Mouse (Mus musculus) E14TG2a.4 (cell line): ENCODE measurements around the gene Mta3.

ENCODE experiments used
- H3K27me3 ChIP-seq: 2 replicates; pipeline ENCODE4 v1.6.1; 2014; ENCODE audit warnings: low read length, control low read depth; ENCODE audit not compliant: insufficient read depth
- H3K36me3 ChIP-seq: 2 replicates; pipeline ENCODE4 v1.6.1; 2014; ENCODE audit warnings: low read length, control low read depth; ENCODE audit not compliant: insufficient read depth
- H3K4me1 ChIP-seq: replicated peaks from 2 replicates; pipeline ENCODE4 v1.6.1; 2014; ENCODE audit warnings: low read depth, low read length, control low read depth
- H3K4me3 ChIP-seq: replicated peaks from 2 replicates; pipeline ENCODE4 v1.5.1; 2014; ENCODE audit warnings: mild to moderate bottlenecking, low read length
- H3K9me3 ChIP-seq: 2 replicates; pipeline ENCODE4 v1.6.1; 2014; ENCODE audit warnings: low read length, control low read depth
- CTCF ChIP-seq: conservative IDR thresholded peaks from 2 replicates; pipeline ENCODE4 v1.5.1; 2014; ENCODE audit warnings: low read length
- NANOG ChIP-seq: IDR thresholded peaks from 2 replicates; pipeline ENCODE4 v1.6.1; 2014; ENCODE audit warnings: borderline replicate concordance, low read length, mixed read lengths
- POU5F1 ChIP-seq: IDR thresholded peaks from 2 replicates; pipeline ENCODE4 v1.6.1; 2014; ENCODE audit warnings: low read length, borderline replicate concordance

Mta3 gene

DNA sequence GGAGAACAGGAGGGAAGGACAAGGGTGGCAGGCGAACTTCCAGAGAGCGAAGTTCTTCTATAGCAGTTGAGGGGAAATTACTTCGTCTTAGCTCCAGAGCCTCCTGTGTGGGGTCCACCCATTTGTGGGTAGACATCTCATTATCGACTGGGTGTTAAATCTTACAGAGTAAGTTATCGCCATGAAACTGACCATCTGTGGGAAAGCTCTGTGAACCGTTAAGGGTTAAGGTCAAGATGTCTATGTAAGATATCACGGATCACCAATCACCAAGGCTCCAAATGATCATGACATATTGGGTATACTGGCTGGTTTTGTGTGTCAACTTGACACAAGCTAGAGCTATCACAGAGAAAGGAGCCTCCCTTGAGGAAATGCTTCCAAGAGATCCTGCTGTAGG is 21.5 kb upstream of the Mta3 start:
- TF ChIP-seq POU5F1 = no peak
- no peak for TF ChIP-seq CTCF
- TF ChIP-seq NANOG = no peak

DNA sequence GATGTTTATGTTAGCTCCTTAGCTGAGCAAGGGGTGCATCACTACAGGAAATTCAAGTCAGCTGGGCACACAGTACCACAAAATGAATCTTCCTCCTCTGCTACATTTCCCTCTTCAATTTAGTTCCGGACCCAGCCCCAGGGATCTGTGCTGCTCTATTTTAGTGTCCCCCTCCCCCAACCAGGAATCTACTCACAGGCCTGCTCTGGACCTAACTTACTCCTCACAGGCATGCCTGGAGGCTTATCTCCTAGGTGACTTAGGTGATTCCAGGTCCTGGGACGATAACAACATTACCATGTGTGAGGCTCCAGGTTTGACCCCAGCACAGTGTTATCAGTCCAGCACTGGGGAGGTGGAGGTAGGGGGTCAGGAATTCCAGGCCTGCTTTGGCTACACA is 15.5 kb upstream of the Mta3 start:
- Histone ChIP-seq H3K36me3 (no peaks in the 10 kb centered on the region), H3K4me1 (peaks cover 54% of the 10 kb centered on the region), H3K4me3 (no peak overlapping the region), H3K27me3 (no peaks in the 10 kb centered on the region), H3K9me3 (peaks cover 5% of the 10 kb centered on the region; the same call in 1 of the 2 replicates)
- TF ChIP-seq POU5F1 = no peak
- TF ChIP-seq NANOG = no peak
- TF ChIP-seq CTCF = no peak

More for the DNA sequence above, 21.5 kb upstream of the Mta3 start:
- H3K4me1 ChIP-seq = peaks cover 40% of the 10 kb centered on the region
- H3K27me3 ChIP-seq = no peaks in the 10 kb centered on the region
- H3K4me3 ChIP-seq = no peak overlapping the region
- H3K36me3 ChIP-seq = no peaks in the 10 kb centered on the region
- no peaks in the 10 kb centered on the region for H3K9me3 ChIP-seq

GRCm38 (mm10) chr17:83691379-83691778 is 14.6 kb upstream of the Mta3 start:
- Histone ChIP-seq H3K27me3 (no peaks in the 10 kb centered on the region), H3K9me3 (peaks cover 5% of the 10 kb centered on the region; the same call in 1 of the 2 replicates), H3K36me3 (no peaks in the 10 kb centered on the region), H3K4me3 (no peak overlapping the region), H3K4me1 (peaks cover 48% of the 10 kb centered on the region)
- TF ChIP-seq CTCF = no peak
- no peak for TF ChIP-seq POU5F1
- no peak for TF ChIP-seq NANOG

DNA sequence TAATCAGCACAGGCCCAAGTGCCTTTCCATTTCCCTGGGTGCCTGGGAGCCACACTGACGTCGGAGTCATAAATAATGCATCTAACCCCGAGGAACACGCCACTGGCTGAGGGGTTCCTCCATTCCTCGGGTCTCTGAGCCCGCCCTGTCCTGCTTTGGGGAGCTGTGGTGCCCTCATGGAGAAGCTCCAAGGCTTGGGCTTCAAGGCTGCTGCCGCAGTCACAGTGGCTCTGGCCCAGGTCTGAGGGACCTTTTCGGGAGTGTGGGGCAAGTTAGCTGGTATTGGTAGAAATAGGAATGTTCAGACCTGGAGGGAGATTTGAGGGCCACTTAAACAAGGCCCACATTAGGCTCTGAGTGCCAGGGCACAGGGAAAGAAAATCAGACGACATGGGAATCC is 12.0 kb upstream of the Mta3 start:
- TF ChIP-seq CTCF (no peak), POU5F1 (peak; percentile 56; the same call in 1 of the 2 replicates)
- Histone ChIP-seq H3K4me3 (peak overlapping the region; percentile 75), H3K9me3 (peaks cover 5% of the 10 kb centered on the region; the same call in 1 of the 2 replicates), H3K36me3 (no peaks in the 10 kb centered on the region), H3K4me1 (peaks cover 59% of the 10 kb centered on the region), H3K27me3 (no peaks in the 10 kb centered on the region)

DNA sequence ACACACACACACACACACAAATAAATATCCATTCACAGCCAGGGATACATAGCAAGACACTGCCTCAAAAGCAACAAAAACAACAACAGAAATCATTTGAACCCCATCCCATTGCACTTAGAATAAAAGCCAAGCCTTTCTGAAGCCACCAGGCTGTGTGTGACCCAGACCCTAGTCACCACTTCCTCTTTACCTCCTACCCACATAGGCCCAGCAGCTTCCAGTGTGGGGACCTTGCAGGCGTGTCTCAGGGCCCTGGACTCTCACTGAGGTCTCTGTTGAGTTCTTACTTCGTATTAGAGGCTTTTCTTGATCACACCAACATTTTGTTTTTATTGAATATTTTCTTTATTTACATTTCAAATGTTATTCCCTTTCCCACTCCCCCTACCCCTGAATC is 10.2 kb upstream of the Mta3 start:
- H3K9me3 ChIP-seq = peaks cover 5% of the 10 kb centered on the region; the same call in 1 of the 2 replicates
- no peaks in the 10 kb centered on the region for H3K36me3 ChIP-seq
- no peaks in the 10 kb centered on the region for H3K27me3 ChIP-seq
- no peak overlapping the region for H3K4me3 ChIP-seq
- no peak for TF ChIP-seq POU5F1
- TF ChIP-seq CTCF = no peak
- TF ChIP-seq NANOG = no peak
- peaks cover 60% of the 10 kb centered on the region for H3K4me1 ChIP-seq

DNA sequence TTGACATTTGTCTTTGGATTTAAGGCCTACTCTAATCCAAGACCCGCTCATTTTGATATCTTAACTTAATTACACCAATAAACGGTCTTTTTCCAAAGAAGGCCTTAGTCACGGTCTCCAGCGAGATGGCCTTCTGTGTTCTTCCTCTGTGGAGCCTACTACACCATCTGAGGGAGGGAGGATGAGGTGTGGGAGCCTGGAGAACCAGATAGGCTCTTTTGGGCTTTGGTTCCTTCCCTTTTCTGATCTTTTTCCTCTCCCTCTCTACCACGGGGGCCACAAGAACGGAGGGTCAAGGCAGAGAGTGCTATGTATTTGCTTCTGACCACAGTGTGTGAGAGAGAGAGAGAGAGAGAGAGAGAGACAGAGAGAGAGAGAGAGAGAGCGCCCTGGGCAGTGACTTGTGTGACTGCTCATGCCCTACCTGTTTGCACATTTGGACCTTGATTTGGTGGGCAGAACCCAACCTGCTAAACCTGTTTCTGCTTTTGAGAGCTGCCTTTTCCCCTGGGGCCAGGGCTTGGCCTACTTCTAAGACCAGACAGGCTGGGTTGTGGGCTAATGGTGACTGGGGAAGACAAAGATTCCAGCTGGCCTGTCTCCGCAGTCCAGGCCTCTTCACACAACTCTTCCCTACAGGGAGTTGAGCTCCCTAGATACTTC is 6.8 kb upstream of the Mta3 start:
- Histone ChIP-seq H3K9me3 (no peaks in the 10 kb centered on the region), H3K36me3 (peaks cover 11% of the 10 kb centered on the region), H3K4me3 (peak overlapping the region; percentile 48), H3K4me1 (peaks cover 67% of the 10 kb centered on the region), H3K27me3 (no peaks in the 10 kb centered on the region)
- no peak for TF ChIP-seq CTCF

- Histone ChIP-seq H3K36me3 (peaks cover 11% of the 10 kb centered on the region), H3K9me3 (no peaks in the 10 kb centered on the region), H3K4me1 (peaks cover 68% of the 10 kb centered on the region), H3K27me3 (no peaks in the 10 kb centered on the region), H3K4me3 (peak overlapping the region; percentile 48)
- TF ChIP-seq POU5F1 (no peak), CTCF (no peak), NANOG (no peak)
Observed at GRCm38 (mm10) chr17:83700125-83700524, 5.8 kb upstream of the Mta3 start.

DNA sequence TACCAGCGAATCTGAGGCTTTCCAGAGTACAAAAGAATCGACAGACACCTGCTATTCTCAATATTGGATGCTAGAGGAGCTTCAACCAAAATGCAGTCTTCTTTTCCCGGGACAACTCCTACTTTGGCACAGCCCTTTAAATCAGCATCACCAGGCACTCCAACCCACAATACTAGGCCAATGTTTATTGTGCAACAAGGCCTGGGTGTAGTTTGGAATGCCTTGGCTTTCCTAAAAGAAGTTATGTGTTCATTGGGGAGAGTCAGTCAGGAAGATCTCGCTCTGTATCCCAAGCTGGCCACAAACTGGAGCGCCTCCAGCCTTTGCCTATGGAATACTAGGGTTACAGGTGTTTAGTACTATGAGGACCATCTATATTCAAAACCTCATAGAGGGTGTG is 1.5 kb upstream of the Mta3 start:
- TF ChIP-seq CTCF (no peak), POU5F1 (no peak), NANOG (no peak)
- Histone ChIP-seq H3K4me1 (peaks cover 80% of the 10 kb centered on the region), H3K36me3 (peaks cover 21% of the 10 kb centered on the region), H3K9me3 (no peaks in the 10 kb centered on the region), H3K4me3 (peak overlapping the region; percentile 92), H3K27me3 (no peaks in the 10 kb centered on the region)
